Mouse (Mus musculus): ENCODE data around the gene Gramd2. TPM values are rescaled to one million over a fixed set of nuclear protein-coding genes. Genes with fewer than 3 reads are reported as not detected.
A peak's percentile ranks its signal among the peaks of the same experiment; 100 is the strongest.

The Gramd2 gene
- total RNA-seq, 2 experiments from 2014 or later: 12.8 to 14.7 TPM

GRCm38 (mm10) chr9:59667250-59667649, 12.7 kb upstream of the Gramd2 start:
- DNase-seq (ENCODE audit: low spot score in 2 of 2): no peak

GRCm38 (mm10) chr9:59667904-59668303, 12.0 kb upstream of the Gramd2 start:
- DNase-seq (ENCODE audit: low spot score in 2 of 2): no peak

GRCm38 (mm10) chr9:59668473-59668872, 11.5 kb upstream of the Gramd2 start:
- no peak for DNase-seq (ENCODE audit: low spot score in 2 of 2)

GRCm38 (mm10) chr9:59669172-59669571, 10.8 kb upstream of the Gramd2 start:
- DNase-seq (ENCODE audit: low spot score in 2 of 2): no peak

DNA sequence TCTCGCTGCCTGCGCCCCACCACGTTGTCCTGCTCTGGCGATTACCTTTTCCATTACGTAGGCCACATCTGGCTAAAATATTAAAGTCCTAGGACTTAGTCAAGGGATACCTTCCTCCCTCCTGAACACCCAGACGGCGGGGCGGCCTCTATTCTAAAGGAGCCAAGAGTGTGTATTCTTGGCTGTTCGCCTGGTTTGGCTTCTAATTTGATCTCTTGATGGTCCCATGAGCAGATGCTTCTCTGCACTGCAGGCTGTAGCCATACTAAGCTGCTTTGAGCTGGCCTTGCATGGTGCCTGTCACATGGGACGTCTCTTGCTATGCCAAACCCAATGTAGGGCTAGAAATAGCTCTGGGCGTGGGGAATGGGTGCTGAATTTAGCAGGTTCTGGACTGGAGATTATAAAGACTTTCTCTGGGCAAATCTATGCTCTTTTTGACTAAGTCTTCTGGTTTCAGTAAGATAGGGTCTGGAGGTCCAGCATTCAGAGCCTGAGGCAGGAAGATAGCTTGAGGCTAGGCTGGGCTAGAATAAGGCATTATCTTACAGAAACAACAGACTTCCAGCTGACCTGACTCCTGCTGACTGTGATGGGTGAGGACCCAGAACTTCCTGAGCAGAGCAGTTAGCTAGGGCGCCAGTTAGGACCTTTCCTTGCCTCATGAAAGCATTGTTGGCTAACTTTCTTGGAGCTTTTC, 7.6 kb upstream of the Gramd2 start:
- no peak for DNase-seq (ENCODE audit: low spot score in 2 of 2)

GRCm38 (mm10) chr9:59673427-59673826, 6.5 kb upstream of the Gramd2 start:
- no peak for DNase-seq (ENCODE audit: low spot score in 2 of 2)

DNA sequence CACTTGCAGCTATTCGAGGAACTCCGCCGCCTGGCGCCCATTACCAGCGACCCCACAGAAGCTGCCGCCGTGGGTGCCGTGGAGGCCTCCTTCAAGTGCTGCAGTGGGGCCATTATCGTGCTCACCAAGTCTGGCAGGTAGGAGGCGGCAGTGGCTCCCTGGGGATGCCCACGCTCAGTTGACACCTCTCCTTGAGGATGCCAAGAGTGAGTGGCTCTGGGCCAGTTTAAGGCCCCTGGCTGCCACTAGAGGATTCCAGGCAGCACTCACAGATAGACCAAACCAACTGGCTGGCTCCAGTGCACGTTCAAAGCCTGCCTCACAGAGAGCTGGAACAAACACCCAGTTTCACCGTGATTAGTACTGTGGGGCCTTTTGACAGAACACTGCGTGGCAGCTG, 4.3 kb upstream of the Gramd2 start:
- no peak for DNase-seq (ENCODE audit: low spot score in 2 of 2)

DNA sequence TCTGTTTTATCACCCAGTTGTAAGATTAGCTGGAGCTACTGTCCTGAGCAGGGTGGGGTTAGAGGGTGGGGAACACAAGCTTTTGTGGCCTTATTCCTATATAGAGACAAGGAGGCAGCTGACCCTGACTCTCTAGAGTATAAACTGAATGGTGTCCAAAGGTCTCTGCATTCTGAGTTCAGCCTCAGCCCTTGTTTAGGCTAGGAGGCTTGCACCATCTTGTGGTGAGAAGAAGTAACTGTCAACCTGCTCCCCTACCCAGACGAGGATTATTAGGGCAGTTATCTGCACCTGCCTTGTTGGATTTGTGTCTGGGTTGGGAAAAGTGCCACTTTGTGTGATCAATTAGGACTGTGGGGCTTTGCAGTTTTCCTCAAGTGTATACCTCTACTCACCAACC, 1.6 kb upstream of the Gramd2 start:
- no peak for DNase-seq (ENCODE audit: low spot score in 2 of 2)

DNA sequence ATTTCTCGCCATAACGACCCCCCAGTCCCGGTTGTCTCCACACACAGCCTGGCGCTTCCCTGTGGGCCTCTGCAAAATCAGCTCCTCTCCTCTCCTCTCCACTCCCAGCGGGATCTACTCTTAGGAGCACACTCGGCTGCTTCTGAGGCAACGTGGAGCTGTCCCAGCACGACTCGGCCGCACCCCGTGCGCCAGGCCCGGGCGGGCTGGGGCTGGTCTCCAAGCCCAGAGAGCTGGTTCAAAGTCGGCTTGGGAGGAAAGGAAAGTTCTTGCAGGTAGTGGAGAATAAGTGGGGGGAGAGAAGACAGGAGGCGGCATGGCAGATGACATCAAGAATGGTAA, 561 bp downstream of the Gramd2 start:
- no peak for DNase-seq (ENCODE audit: low spot score in 2 of 2)

- no peak for DNase-seq (ENCODE audit: low spot score in 2 of 2)
These were observed 4.1 kb downstream of the Gramd2 start for GRCm38 (mm10) chr9:59684020-59684419.

DNA sequence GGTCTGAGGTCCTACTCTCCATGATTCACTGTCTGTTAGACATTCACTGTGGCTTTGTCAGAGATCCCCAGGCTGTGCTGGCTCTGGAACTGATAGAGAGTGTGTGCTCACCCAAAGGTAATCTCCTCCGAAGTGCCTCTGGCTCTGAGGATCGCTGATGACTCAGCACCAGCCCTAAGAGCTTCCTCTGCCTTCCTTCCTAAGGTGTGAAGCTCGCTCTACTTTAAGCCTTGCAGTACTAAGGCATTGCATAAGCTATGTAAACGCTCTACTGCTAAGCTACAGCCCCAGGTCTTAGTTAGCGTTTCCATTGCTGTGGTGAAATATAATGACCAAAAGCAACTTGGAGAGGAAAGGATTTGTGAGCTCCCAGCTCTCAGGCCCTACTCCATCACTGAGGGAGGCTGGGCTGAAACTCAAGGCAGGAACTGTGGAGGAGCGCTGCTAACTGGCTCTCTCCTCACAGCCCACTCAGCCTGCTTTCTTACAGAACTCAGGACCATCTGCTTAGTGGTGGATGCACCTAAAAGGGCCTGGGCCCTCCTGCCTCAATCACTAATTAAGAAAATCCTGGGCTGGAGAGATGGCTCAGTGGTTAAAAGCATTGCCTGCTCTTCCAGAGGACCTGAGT, 7.6 kb downstream of the Gramd2 start:
- DNase-seq (ENCODE audit: low spot score in 2 of 2): no peak

- peak; percentile 88 to 90 for DNase-seq (ENCODE audit: low spot score in 2 of 2)
These were observed 11.7 kb downstream of the Gramd2 start for GRCm38 (mm10) chr9:59691635-59692094.

DNA sequence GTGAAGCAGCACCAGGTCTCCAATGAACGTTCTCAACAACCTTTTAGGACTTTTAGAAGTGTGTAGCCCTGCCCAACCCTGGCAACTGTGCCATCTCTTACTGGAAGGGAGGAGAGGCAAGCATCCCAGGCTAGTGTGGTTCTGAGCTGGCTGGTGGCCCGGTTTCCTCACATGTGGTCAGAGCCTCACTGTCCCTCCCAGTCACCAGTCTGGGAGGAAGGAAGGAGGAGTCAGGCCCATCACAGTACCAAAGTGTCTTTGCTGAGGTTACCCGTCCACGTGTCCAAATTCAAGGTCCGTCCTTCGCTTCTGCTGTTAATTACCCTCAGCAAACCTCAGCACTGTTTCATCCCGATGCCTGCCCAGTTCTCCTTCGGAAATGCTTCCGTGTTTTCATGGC, 12.2 kb downstream of the Gramd2 start:
- DNase-seq (ENCODE audit: low spot score in 2 of 2): peak; percentile 64 to 71

DNA sequence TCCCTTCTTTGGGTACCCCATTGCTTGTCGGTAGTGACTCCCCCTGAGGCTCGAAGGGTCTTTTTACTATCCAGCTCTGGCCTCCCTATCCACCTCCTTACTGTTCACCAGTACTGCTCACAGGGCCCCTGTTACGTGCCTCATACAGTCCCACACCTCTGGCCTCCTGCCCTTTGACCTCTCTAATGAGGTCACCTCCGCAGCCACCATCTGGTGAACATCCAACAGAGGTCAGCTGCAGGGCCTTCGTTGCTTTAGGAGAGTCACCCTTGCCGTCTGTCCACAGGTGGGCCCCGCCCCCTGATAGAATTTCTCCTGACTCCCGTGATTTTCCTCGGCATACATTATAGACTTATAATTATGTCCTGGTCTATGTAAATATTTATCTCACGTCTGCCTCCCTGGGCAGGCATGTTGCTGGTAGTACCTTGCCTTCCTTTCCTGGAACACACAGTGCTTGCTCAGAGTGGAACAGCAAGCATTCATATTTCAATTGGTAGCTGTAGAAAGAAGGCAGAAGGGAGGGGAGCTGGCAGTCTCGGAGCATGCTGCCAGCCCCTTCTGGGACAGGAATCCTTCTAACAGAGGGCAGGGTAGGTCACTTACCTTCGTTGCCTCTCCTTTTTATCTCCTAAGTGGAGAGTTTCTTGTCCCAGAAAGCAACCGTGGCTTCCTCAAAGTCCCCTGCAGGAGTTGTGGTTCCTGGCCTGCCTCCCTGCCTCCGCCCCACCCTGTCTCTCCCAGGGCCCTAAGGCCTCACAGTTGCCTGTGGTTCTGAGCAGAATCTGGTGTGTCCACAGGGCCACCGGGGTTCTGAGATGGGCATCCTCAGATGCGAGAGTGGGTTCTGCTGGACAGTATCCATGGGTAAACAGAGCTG, 14.9 kb downstream of the Gramd2 start:
- no peak for DNase-seq (ENCODE audit: low spot score in 2 of 2)

- no peak for DNase-seq (ENCODE audit: low spot score in 2 of 2)
These were observed 15.5 kb downstream of the Gramd2 start for GRCm38 (mm10) chr9:59695451-59695813.

GRCm38 (mm10) chr9:59696381-59696780, 16.4 kb downstream of the Gramd2 start:
- DNase-seq (ENCODE audit: low spot score in 2 of 2): no peak

DNA sequence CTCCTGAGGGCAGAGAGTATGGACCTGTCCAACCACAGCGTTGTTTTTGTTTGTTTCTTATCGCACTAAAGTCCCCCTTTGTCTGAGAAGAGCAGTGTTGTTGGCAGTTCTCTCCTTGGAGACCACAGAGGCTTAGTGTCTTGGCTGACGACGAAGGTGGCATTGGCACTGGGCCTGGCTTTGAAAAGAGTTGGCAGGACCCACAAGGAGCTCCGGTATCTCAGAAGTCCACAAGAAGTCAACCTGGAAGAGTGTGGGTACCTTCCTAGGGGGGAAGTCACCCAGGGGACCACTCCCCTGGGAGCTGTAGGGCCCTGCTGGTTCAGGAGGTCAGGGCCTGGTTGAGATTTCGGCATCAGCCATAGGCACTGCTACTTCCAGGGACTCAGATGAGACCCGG, 21.1 kb downstream of the Gramd2 start:
- no peak for DNase-seq (ENCODE audit: low spot score in 2 of 2)

- no peak for DNase-seq (ENCODE audit: low spot score in 2 of 2)
These were observed 23.2 kb downstream of the Gramd2 start for GRCm38 (mm10) chr9:59703099-59703498.

DNA sequence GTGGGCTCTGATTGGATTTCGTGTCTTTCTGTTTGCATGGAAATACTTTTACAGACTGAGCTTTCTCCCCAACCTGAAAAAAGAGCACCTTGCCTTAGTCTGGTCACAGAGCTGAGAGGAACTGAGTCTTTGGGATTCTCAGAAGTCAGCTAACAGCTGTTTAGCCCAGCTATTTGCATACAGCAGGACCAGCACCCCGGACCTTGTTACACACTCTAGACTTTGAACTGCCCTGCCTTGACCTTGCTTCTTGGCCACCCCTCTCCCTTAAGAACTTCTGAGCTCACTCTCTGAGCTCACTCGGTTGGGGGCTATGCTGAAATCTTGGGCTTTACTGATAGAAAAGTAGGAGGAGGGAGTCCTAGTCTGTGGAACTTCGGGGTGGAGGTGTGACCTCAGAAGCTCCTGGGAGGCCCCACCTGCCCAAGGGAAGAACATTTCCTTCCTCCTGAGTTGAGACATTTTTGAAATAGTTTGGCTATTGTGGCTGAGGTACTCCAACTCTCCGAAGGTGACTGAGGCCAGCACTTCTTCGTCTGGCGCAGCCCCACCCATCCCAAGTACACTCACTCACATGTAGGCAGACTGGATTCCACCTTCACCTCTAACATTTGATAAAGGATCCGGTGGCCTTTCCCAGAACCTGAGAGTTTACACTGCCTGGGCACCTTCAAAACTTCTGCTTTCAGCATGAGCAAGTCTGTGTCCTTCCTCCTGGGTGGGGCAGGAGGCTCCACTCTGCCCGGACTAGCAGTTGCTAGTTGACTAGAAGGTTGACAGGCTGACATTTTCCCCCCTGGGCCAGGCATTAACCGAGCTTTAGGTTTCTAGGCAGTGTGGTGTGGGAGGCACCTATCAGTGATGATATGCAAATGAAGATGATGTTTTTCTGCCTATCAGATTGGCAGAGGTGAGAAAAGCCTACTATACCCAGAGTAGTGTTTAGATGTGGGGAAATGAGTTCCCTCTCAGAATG, 27.2 kb downstream of the Gramd2 start:
- DNase-seq (ENCODE audit: low spot score in 2 of 2): no peak

DNA sequence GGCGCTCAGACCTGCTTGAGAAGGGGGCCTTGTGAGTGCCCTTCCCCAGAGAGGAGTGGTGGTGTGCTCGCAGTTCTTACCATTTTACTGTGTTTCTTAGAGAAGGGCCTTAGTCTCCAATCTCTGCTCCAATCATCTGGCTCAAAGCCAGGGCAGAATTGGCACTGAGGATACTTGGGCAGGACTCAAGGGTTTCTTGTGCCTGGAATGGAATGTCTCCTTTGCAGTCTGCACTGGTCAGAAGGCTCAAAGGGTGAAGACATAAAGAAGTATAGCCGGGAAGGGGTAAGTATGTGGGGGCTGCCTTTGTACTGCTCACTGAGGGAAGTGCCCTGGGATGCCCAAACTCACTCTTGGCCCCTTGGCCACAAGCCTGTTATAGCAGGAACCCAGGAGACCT, 29.3 kb downstream of the Gramd2 start:
- no peak for DNase-seq (ENCODE audit: low spot score in 2 of 2)

DNA sequence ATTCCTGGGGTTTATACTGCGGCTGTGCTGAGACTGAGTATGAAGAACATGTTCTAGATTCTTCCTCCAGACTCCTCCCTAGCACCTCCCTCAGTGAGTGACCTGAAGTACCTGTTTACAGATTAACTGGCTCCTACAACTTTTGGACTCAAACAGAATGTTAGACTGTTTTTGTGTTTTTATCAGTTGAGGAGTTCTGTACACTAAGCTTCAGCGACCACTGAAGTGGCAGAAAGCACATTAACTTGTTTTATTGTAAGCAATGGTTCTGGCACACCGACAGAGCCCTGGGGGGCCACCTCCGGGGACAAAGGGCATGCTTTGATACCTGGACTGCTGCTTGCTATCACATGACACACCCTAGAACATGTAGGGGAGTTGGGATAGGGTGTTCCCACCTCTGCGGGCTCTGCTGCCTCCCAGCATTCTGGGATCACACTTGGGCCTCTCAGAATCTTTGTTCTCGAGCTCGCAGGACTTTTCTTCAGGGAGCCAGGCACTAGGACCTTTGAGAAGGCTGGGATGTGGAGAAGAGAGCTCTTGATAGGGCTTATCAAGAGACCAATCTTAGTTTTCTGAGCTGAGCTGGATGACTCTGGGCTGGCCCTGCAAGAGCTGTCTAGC, 36.4 kb downstream of the Gramd2 start:
- no peak for DNase-seq (ENCODE audit: low spot score in 2 of 2)

Data from layer of hippocampus, postnatal 10 days (tissue).